Mouse (Mus musculus) lung, embryonic 16.5 days (tissue): ENCODE results near the gene Grb2. TPM values are rescaled to one million over a fixed set of nuclear protein-coding genes. Genes with fewer than 3 reads are reported as not detected.

Experiments
- ATAC-seq: fragments of 200-750 bp; cut with Nextera tagmentation; 2 replicates; pipeline ENCODE4 v1.8.0; 2017; ENCODE audit warnings: low read depth, mild to moderate bottlenecking, moderate library complexity
- H3K27ac ChIP-seq: fragments of 300-500 bp; sonication (generic); 2 replicates; pipeline ENCODE4 v1.5.1; 2014; ENCODE audit warnings: mild to moderate bottlenecking, control low read depth, low read length
- H3K27me3 ChIP-seq: fragments of 300-500 bp; sonication (generic); 2 replicates; pipeline ENCODE4 v1.6.1; 2014; ENCODE audit warnings: low read depth, low read length, mixed read lengths; ENCODE audit not compliant: control insufficient read depth, insufficient read depth
- H3K36me3 ChIP-seq: fragments of 300-500 bp; sonication (generic); 2 replicates; pipeline ENCODE4 v1.6.1; 2014; ENCODE audit warnings: low read length; ENCODE audit not compliant: control insufficient read depth, insufficient read depth
- H3K4me1 ChIP-seq: fragments of 300-500 bp; sonication (generic); replicated peaks from 2 replicates; pipeline ENCODE4 v1.6.1; 2014; ENCODE audit warnings: low read length, mixed read lengths; ENCODE audit not compliant: control insufficient read depth, insufficient read depth
- H3K4me2 ChIP-seq: fragments of 300-500 bp; sonication (generic); 2 replicates; pipeline ENCODE4 v1.6.1; 2014; ENCODE audit warnings: low read depth, low read length, control low read depth
- H3K4me3 ChIP-seq: fragments of 300-500 bp; sonication (generic); 2 replicates; pipeline ENCODE4 v1.5.1; 2014; ENCODE audit warnings: mild to moderate bottlenecking, low read length, control low read depth
- H3K9ac ChIP-seq: fragments of 300-500 bp; sonication (generic); 2 replicates; pipeline ENCODE4 v1.6.1; 2014; ENCODE audit warnings: low read length, control low read depth
- H3K9me3 ChIP-seq: fragments of 300-500 bp; sonication (generic); 2 replicates; pipeline ENCODE4 v1.6.1; 2016; ENCODE audit warnings: low read length; ENCODE audit not compliant: control insufficient read depth
- WGBS: fragments of 180-500 bp; shearing (Covaris S2); extraction: QIAGEN DNeasy Blood & Tissue Kit; methylation state at CpG from one replicate; pipeline ENCODE4 v1.1.7; 2014; 5-methylcytosine and 5-hydroxymethylcytosine counted together
- polyA plus RNA-seq: library from polyadenylated mRNA; unstranded; fragments of >200 nt; fragmentation: Nextera tagmentation; extraction: Ambion mirVana; gene quantifications from 2 replicates; pipeline ENCODE4 v1.2.1, GENCODE M21; 2015

The Grb2 gene
- polyA plus RNA-seq, 1 experiment from 2014 or later: 82.7 TPM

DNA sequence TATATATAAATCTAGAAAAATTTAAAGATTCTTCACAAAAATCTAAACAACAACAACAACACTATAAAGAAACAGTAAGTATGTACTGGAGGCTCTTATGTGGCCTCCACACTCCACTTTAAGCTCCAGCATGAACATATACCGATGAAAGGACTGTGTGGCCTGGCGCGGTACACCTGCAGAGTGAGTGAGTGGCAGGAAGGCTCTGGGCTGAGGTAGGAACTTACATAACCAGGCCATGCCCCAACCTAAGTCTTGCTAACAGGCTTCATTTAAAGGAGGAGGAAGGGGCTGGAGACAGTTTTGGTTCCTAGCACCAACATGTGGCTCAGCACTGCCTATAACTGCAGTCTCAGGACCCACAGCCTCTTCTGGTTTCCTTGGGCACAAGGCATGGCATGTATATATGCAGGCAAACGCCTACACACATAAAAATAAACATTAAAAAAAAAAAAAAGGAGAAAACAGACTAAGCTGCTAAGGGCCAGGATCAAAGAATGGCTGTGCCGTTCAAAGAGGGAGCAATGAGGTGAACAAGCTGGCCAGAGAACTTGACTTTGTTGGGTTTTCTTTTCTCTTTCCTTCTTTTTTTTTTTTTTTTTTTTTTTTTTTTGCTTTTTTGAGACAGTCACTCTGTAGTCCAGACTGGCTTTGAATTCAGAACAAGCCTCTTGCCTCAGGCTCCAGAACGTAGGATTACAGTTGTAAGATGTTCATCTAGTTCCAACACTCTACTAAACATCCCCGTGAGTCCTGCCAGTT, 36.0 kb downstream of the Grb2 start:
- WGBS: 70% methylated on average over 7 of the region's 7 CpGs
- H3K4me1 ChIP-seq: 0 out of 2 replicates have a peak, but pooled peaks cover 2% of the 10 kb centered on the region
- H3K9ac ChIP-seq: no peak overlapping the region
- H3K27me3 ChIP-seq: no peaks in the 10 kb centered on the region
- no peak overlapping the region for H3K27ac ChIP-seq
- no peaks in the 10 kb centered on the region; the same call in 1 of the 2 replicates for H3K36me3 ChIP-seq
- no peak overlapping the region for H3K4me3 ChIP-seq
- H3K4me2 ChIP-seq: no peak overlapping the region
- ATAC-seq: no peak
- no peaks in the 10 kb centered on the region for H3K9me3 ChIP-seq

DNA sequence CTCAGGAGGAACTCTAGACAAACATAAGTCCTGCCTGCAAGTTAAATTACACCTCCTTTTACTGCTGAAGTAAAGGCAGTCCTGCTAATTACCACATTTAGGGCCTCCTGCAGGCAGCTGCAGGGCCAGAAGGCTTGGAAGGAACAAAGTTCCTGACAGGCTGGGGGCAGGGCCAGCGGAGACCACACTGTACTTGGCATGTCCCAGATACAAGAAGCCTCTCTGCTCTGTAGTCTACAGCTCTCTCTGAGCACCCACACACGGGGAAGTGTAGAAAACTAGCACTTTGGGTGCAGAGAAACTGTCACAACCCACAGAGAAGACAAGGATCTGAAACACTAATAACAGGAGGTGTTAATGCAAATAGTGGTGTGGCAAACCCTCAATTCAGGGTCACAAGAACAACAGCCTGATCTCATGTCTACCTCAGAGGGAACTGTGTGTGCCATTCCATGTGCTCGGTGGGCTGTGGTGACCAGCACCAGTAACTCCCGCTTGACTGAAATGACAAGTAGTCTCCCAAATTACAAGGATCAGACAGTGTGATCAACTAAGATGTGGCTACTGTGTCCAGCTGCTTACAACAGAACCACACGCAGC, 37.8 kb downstream of the Grb2 start:
- no peak overlapping the region for H3K4me3 ChIP-seq
- H3K27ac ChIP-seq: no peak overlapping the region
- no peaks in the 10 kb centered on the region for H3K9me3 ChIP-seq
- H3K27me3 ChIP-seq: no peaks in the 10 kb centered on the region
- WGBS: 45% methylated on average over 5 of the region's 5 CpGs
- ATAC-seq: no peak
- H3K9ac ChIP-seq: no peak overlapping the region
- H3K4me2 ChIP-seq: no peak overlapping the region
- 0 out of 2 replicates have a peak, but pooled peaks cover 2% of the 10 kb centered on the region for H3K4me1 ChIP-seq
- no peaks in the 10 kb centered on the region for H3K36me3 ChIP-seq

DNA sequence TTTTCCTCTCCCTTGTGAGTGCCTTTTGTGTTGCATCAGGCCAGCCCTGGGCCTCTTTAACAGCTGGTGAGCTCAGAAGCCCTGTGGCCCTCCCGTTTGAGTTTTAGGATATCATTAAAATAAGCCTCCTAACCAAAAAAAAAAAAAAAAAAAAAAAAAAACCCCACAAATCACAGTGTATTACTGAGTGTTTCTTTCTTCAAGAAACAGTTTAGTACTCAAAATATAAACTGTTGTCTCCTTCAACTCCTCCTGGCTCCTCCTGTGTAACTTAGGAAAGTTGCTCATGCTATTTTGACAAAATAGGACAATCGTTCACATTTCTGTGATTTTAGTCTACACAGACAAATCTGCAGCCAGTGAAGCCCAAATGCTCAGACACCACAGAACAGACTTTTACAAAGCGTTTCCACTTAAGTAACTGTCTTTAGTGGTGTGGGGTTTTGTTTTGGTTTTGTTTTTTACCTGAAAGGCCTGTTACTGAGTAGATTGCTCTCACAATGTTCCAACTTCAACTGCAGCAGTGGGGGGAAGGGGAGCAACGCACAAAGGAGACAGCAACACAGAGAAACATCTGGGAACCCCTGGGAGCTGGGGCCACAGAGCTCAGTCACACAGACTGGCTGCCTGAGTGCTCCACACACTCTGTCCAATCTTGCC, 44.6 kb downstream of the Grb2 start:
- Histone ChIP-seq H3K4me3 (no peak overlapping the region), H3K9me3 (no peaks in the 10 kb centered on the region), H3K27me3 (no peaks in the 10 kb centered on the region), H3K9ac (no peak overlapping the region), H3K4me1 (no peaks in the 10 kb centered on the region), H3K36me3 (no peaks in the 10 kb centered on the region), H3K4me2 (no peak overlapping the region), H3K27ac (no peak overlapping the region)
- 80% methylated on average over 4 of the region's 4 CpGs for WGBS
- ATAC-seq: no peak

DNA sequence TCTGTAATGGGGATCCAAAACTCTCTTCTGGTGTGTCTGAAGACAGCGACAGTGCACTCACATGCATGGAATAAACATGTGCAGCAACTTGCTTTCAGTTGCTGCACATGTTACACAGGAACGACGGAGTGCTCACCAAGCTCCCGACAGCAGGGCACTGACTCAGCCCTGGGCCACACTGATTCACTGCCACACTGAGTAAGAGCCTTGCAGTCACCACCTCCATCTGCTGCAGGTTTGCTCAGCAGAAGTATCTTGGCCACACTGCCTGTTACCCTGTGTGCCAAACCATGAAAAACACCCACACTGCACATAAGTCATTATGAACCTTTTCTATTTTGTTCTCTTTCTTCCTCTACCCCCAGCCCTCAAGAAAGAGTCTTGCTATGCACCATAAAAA, 48.0 kb downstream of the Grb2 start:
- Histone ChIP-seq H3K27ac (no peak overlapping the region), H3K4me3 (no peak overlapping the region), H3K27me3 (no peaks in the 10 kb centered on the region), H3K4me1 (no peaks in the 10 kb centered on the region), H3K36me3 (no peaks in the 10 kb centered on the region), H3K9ac (no peak overlapping the region), H3K4me2 (no peak overlapping the region), H3K9me3 (no peaks in the 10 kb centered on the region)
- 95% methylated on average over 4 of the region's 4 CpGs for WGBS
- no peak for ATAC-seq

DNA sequence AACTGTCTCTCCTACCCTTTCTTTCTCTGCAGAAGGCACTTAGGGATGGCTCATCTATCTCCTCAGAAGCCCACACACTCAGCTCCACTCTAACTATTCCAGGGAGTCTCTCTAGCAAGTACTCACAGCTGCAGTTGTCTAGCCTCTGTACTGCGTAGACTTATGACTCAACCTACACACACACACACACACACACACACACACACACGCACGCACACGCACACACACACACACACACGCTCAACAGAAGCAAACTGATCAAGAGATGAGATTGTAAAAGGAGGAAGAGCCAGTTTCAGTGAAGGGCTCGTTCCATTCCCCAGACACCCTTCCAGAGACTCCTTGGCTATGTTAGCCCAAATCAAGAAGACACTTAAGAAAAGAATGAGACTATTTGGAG, 49.9 kb downstream of the Grb2 start:
- H3K36me3 ChIP-seq: peaks cover 3% of the 10 kb centered on the region; the same call in 1 of the 2 replicates
- no peak for ATAC-seq
- H3K27me3 ChIP-seq: no peaks in the 10 kb centered on the region
- H3K4me2 ChIP-seq: no peak overlapping the region
- H3K9me3 ChIP-seq: no peaks in the 10 kb centered on the region
- no peak overlapping the region for H3K27ac ChIP-seq
- 81% methylated on average over 6 of the region's 6 CpGs for WGBS
- no peaks in the 10 kb centered on the region for H3K4me1 ChIP-seq
- H3K4me3 ChIP-seq: no peak overlapping the region
- H3K9ac ChIP-seq: no peak overlapping the region

DNA sequence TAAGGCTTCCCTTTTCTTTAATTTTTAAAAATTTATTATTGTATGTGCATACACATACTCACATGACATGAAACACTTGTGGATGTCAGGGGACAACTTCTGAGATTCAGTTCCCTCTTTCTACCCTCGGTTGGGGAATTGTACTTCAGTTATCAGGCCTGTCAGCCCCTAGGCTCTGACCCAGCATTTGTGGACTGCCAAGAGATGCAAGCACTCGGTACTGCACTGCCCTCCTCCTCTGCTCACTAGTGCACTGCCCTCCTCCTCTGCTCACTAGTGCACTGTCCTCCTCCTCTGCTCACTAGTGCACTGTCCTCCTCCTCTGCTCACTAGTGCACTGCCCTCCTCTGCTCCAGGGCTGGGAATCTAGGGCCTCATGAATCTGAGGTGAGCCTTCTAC, 54.3 kb downstream of the Grb2 start:
- Histone ChIP-seq H3K27me3 (no peaks in the 10 kb centered on the region), H3K9ac (no peak overlapping the region), H3K4me1 (no peaks in the 10 kb centered on the region), H3K36me3 (peaks cover 5% of the 10 kb centered on the region; the same call in 1 of the 2 replicates), H3K4me3 (no peak overlapping the region), H3K4me2 (no peak overlapping the region), H3K9me3 (no peaks in the 10 kb centered on the region), H3K27ac (no peak overlapping the region)
- 66% methylated on average over 2 of the region's 2 CpGs for WGBS
- no peak for ATAC-seq

DNA sequence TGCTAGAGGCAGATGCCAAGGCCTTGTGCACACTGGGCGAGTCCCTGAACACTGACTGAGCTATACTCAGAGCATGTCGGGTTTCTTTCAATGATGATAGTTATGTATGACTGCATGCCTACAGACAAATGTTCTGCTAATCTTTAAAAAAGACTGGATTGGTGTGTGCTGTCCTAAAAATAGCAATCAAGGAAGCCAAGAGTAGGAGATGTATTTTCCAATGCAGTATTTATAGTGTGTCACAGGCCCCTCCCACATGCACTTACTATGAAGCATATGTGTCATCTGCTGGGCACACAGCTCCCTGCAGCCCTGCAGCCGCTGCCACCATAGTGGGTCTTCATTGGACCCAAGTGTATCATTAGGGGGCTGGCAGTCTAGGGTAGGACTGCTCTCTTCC, 55.2 kb downstream of the Grb2 start:
- Histone ChIP-seq H3K9me3 (no peaks in the 10 kb centered on the region), H3K4me1 (no peaks in the 10 kb centered on the region), H3K9ac (no peak overlapping the region), H3K4me3 (no peak overlapping the region), H3K27me3 (no peaks in the 10 kb centered on the region), H3K4me2 (no peak overlapping the region), H3K36me3 (peaks cover 6% of the 10 kb centered on the region; the same call in 1 of the 2 replicates), H3K27ac (no peak overlapping the region)
- ATAC-seq: no peak
- 87% methylated on average over 3 of the region's 3 CpGs for WGBS

DNA sequence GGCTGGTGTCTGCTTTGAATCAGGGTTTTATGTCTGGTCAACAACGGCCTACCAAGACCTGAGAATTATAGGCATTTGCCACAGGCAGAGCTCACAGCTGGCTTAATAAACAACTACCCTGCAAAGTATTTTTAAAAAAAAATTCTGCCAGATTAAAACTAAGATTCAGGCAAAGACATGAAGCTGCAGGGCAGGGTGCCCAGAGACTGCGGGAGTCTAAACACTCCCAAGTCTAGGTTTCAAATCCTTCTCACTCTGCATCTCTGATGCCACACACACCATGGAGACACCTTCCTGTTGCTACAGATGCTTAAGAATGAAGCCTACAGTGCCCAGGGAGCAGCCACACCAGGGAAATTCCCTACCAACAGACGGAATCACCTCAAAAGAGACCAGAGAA, 56.7 kb downstream of the Grb2 start:
- Histone ChIP-seq H3K4me1 (no peaks in the 10 kb centered on the region), H3K27me3 (no peaks in the 10 kb centered on the region), H3K4me2 (no peak overlapping the region), H3K9me3 (no peaks in the 10 kb centered on the region), H3K36me3 (peaks cover 6% of the 10 kb centered on the region; the same call in 1 of the 2 replicates), H3K4me3 (no peak overlapping the region), H3K9ac (no peak overlapping the region), H3K27ac (no peak overlapping the region)
- ATAC-seq: no peak
- 89% methylated on average over 3 of the region's 3 CpGs for WGBS

DNA sequence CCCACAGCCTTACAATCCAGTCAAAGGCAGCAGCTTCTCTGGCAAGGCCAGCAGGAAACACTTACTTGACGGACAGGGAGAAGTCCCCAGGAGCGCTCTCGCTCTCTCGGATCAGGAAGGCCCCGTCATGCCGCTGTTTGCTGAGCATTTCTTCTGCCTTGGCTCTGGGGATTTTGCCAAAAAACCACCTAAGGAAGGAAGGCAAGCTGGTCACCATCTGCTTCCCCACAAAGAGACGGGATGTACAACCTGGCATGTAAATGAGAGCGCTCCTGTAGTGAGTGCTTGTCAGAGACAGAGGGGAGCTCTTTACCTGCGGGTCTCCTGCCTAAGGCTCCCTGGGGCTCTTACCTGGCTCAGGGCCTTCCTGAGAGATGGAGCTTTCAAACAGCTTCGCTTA, 58.7 kb downstream of the Grb2 start:
- Histone ChIP-seq H3K27me3 (no peaks in the 10 kb centered on the region), H3K4me3 (no peak overlapping the region), H3K27ac (no peak overlapping the region; the same call in 1 of the 2 replicates), H3K36me3 (peaks cover 8% of the 10 kb centered on the region; the same call in 1 of the 2 replicates), H3K4me2 (no peak overlapping the region), H3K9me3 (no peaks in the 10 kb centered on the region), H3K9ac (no peak overlapping the region), H3K4me1 (no peaks in the 10 kb centered on the region)
- no peak for ATAC-seq
- WGBS: 49% methylated on average over 10 of the region's 10 CpGs
